Mouse (Mus musculus): ENCODE measurements at regions not wholly inside any gene's neighbourhood (a gene's known extent, or its start where the extent isn't known, plus 50 kb on each side); places are given as distances from the start of the nearest gene placed in this dataset.

DNA sequence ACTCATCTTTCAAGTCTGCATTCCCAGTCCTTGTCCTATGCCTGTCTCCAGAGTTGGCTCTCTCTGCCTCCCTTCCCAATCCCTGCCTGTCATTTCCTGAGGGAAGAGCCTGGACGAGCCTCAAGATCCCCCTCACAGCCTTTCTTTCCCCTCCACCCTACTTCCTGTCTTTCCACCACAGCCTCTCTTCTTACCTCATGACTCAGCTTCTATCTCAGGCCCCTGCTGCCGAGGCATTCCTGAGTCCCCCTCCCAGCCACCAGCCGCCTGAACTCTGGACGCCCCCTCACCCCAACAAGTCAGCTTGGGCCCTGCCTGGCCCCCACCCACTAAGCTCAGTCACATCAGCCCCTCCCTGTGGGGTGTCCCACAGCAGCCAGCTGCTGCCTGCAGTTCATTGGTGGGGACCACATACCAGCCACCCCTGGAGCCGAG, 105.8 kb downstream of the Efnb1 start:
- no peak overlapping the region for H3K4me2 ChIP-seq (ENCODE audit: low read length)
- H3K36me3 ChIP-seq (ENCODE audit: insufficient read depth, low read length), result no peaks in the 10 kb centered on the region
- no peak overlapping the region for H3K4me3 ChIP-seq (replicated peaks; ENCODE audit: low read depth, low read length)
- H3K27ac ChIP-seq, result no peak overlapping the region
- ATAC-seq (replicated peaks; ENCODE audit: low FRiP score, low read depth) (peak; percentile 33; the same call in 1 of the 2 replicates), DNase-seq (ENCODE audit: low spot score) (peak; percentile 57)
- 36% methylated on average over 5 of the region's 5 CpGs for WGBS
- H3K4me1 ChIP-seq (replicated peaks; ENCODE audit: insufficient read depth, low read length), result no peaks in the 10 kb centered on the region
- H3K9ac ChIP-seq (ENCODE audit: low read depth, low read length), result no peak overlapping the region
- H3K9me3 ChIP-seq (replicated peaks; ENCODE audit: low read length), result no peaks in the 10 kb centered on the region
- H3K27me3 ChIP-seq (ENCODE audit: insufficient read depth, low read length), result no peaks in the 10 kb centered on the region
- TF ChIP-seq CTCF (IDR thresholded peaks at IDR 0.05; ENCODE audit: low read depth), result no peak

GRCm38 (mm10) chrX:99233035-99233434, 97.1 kb downstream of the Efnb1 start:
- no peak overlapping the region for H3K27ac ChIP-seq
- H3K9ac ChIP-seq (ENCODE audit: low read depth, low read length), result no peak overlapping the region
- ATAC-seq (replicated peaks; ENCODE audit: low FRiP score, low read depth) (no peak), DNase-seq (ENCODE audit: low spot score) (no peak)
- H3K4me2 ChIP-seq (ENCODE audit: low read length), result no peak overlapping the region
- no peaks in the 10 kb centered on the region for H3K36me3 ChIP-seq (ENCODE audit: insufficient read depth, low read length)
- TF ChIP-seq CTCF (IDR thresholded peaks at IDR 0.05; ENCODE audit: low read depth), result peak; percentile 17; the same call in 1 of the 2 replicates
- H3K27me3 ChIP-seq (ENCODE audit: insufficient read depth, low read length), result 0 out of 2 replicates have a peak, but pooled peaks cover 5% of the 10 kb centered on the region
- H3K4me1 ChIP-seq (replicated peaks; ENCODE audit: insufficient read depth, low read length), result no peaks in the 10 kb centered on the region
- no peak overlapping the region for H3K4me3 ChIP-seq (replicated peaks; ENCODE audit: low read depth, low read length)
- no peaks in the 10 kb centered on the region for H3K9me3 ChIP-seq (replicated peaks; ENCODE audit: low read length)
- 70% methylated on average over 3 of the region's 3 CpGs for WGBS

GRCm38 (mm10) chrX:99232331-99232730, 96.4 kb downstream of the Efnb1 start:
- Histone ChIP-seq H3K36me3 (ENCODE audit: insufficient read depth, low read length) (no peaks in the 10 kb centered on the region), H3K4me3 (replicated peaks; ENCODE audit: low read depth, low read length) (no peak overlapping the region), H3K9ac (ENCODE audit: low read depth, low read length) (no peak overlapping the region), H3K4me1 (replicated peaks; ENCODE audit: insufficient read depth, low read length) (no peaks in the 10 kb centered on the region), H3K9me3 (replicated peaks; ENCODE audit: low read length) (no peaks in the 10 kb centered on the region), H3K27me3 (ENCODE audit: insufficient read depth, low read length) (0 out of 2 replicates have a peak, but pooled peaks cover 5% of the 10 kb centered on the region), H3K27ac (no peak overlapping the region), H3K4me2 (ENCODE audit: low read length) (no peak overlapping the region)
- no peak for TF ChIP-seq CTCF (IDR thresholded peaks at IDR 0.05; ENCODE audit: low read depth)
- no peak for ATAC-seq (replicated peaks; ENCODE audit: low FRiP score, low read depth)
- DNase-seq (ENCODE audit: low spot score), result no peak
- 38% methylated on average over 7 of the region's 7 CpGs for WGBS

- Histone ChIP-seq H3K9me3 (replicated peaks; ENCODE audit: low read length) (no peaks in the 10 kb centered on the region), H3K9ac (ENCODE audit: low read depth, low read length) (no peak overlapping the region), H3K36me3 (ENCODE audit: insufficient read depth, low read length) (no peaks in the 10 kb centered on the region), H3K4me3 (replicated peaks; ENCODE audit: low read depth, low read length) (no peak overlapping the region), H3K4me1 (replicated peaks; ENCODE audit: insufficient read depth, low read length) (no peaks in the 10 kb centered on the region), H3K4me2 (ENCODE audit: low read length) (no peak overlapping the region), H3K27me3 (ENCODE audit: insufficient read depth, low read length) (0 out of 2 replicates have a peak, but pooled peaks cover 5% of the 10 kb centered on the region), H3K27ac (no peak overlapping the region)
- ATAC-seq (replicated peaks; ENCODE audit: low FRiP score, low read depth) (no peak), DNase-seq (ENCODE audit: low spot score) (no peak)
- TF ChIP-seq CTCF (IDR thresholded peaks at IDR 0.05; ENCODE audit: low read depth), result no peak
- 62% methylated on average over 7 of the region's 7 CpGs for WGBS
Observed at GRCm38 (mm10) chrX:99225111-99225752, 89.3 kb downstream of the Efnb1 start.

DNA sequence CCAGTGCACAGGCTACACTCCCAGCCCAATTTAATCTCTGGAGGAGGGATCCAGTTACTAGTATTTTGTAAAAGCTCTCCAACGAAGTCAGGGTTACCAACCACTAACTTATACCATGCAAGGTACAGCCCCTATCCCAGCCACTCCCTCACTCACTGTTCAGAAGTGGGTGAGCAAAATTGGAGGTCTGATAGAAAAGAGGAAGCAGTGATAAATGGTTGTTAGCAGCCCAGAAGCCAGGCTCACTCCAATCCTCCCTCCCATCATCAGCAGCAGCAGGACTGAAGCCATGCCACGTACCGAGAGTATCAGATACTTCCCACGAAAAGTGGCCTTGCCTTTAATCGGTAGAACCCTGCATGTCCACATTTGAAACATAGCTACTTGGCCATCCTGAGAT, 86.1 kb downstream of the Efnb1 start:
- H3K27ac ChIP-seq, result no peak overlapping the region
- H3K9me3 ChIP-seq (replicated peaks; ENCODE audit: low read length), result no peaks in the 10 kb centered on the region
- 80% methylated on average over 5 of the region's 5 CpGs for WGBS
- H3K4me2 ChIP-seq (ENCODE audit: low read length), result no peak overlapping the region
- no peak for TF ChIP-seq CTCF (IDR thresholded peaks at IDR 0.05; ENCODE audit: low read depth)
- DNase-seq (ENCODE audit: low spot score), result no peak
- H3K27me3 ChIP-seq (ENCODE audit: insufficient read depth, low read length), result no peaks in the 10 kb centered on the region
- no peak for ATAC-seq (replicated peaks; ENCODE audit: low FRiP score, low read depth)
- no peaks in the 10 kb centered on the region for H3K4me1 ChIP-seq (replicated peaks; ENCODE audit: insufficient read depth, low read length)
- no peaks in the 10 kb centered on the region for H3K36me3 ChIP-seq (ENCODE audit: insufficient read depth, low read length)
- no peak overlapping the region for H3K9ac ChIP-seq (ENCODE audit: low read depth, low read length)
- no peak overlapping the region for H3K4me3 ChIP-seq (replicated peaks; ENCODE audit: low read depth, low read length)

DNA sequence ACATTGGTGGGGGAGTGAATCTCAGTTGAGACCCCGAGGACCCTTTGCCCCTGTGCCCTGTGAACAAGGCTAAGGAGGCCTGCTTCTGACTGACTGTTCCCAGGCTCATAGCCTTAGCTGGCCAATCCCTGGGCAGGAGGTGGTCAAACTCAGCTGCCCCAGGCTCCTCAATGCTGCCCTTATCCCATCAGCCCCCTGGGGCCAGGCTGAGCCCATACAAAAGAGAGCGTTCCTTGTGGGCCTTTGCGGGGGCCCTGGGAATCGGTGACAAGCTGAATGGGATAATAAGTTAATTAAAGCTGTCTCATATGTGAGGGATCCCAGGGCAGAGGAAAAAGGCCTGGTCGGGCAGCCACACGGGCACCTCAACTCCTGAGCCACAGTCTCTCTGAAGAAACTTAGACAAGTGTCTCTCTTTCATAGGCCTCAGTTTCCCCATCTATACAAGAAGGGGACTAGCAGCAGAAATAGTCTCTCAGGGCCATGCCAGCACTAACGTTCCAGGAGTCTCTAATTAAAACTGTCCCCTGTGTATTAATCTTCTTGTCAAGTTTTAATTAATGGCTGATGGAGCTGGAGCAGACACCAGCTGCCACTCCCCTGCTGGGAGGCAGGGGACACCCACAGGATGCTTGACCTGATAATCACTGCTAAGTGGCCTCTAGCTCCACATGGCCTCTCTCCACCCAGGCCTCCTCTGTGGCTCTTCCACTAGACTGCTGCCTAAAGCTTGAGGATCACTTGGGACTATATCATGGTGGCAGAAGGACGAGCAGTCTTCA, 84.9 kb downstream of the Efnb1 start:
- no peak for TF ChIP-seq CTCF (IDR thresholded peaks at IDR 0.05; ENCODE audit: low read depth)

More for the DNA sequence above, 84.9 kb downstream of the Efnb1 start:
- ATAC-seq (replicated peaks; ENCODE audit: low FRiP score, low read depth), result no peak
- no peak overlapping the region for H3K4me2 ChIP-seq (ENCODE audit: low read length)
- no peaks in the 10 kb centered on the region for H3K36me3 ChIP-seq (ENCODE audit: insufficient read depth, low read length)
- no peaks in the 10 kb centered on the region for H3K27me3 ChIP-seq (ENCODE audit: insufficient read depth, low read length)
- no peak overlapping the region for H3K4me3 ChIP-seq (replicated peaks; ENCODE audit: low read depth, low read length)
- WGBS, result 62% methylated on average over 8 of the region's 8 CpGs
- H3K27ac ChIP-seq, result no peak overlapping the region
- no peak overlapping the region for H3K9ac ChIP-seq (ENCODE audit: low read depth, low read length)
- DNase-seq (ENCODE audit: low spot score), result no peak
- H3K9me3 ChIP-seq (replicated peaks; ENCODE audit: low read length), result no peaks in the 10 kb centered on the region
- no peaks in the 10 kb centered on the region for H3K4me1 ChIP-seq (replicated peaks; ENCODE audit: insufficient read depth, low read length)

Data from kidney, postnatal 0 days (tissue).